Mouse (Mus musculus): ENCODE results near the gene Pde9a. TPM values are rescaled to one million over a fixed set of nuclear protein-coding genes. Genes with fewer than 3 reads are reported as not detected.

Pde9a gene
- total and polyA plus RNA-seq, 3 experiments = 0.56 TPM; not detected in 2

GRCm38 (mm10) chr17:31521948-31522347, 135.9 kb downstream of the Pde9a start:
- Histone ChIP-seq H3K27ac (ENCODE audit: control insufficient read depth, low read depth, low read length) (no peak overlapping the region), H3K79me2 (ENCODE audit: control insufficient read depth, insufficient read depth, low read length, poor library complexity) (peaks cover 2% of the 10 kb centered on the region; the same call in 1 of the 2 replicates), H3K27me3 (ENCODE audit: control insufficient read depth in 1 of 2, insufficient read depth in 2 of 2, low read length in 2 of 2) (no peaks in the 10 kb centered on the region), H3K4me3 (ENCODE audit: control insufficient read depth in 1 of 2, insufficient read depth in 1 of 2, low read depth in 2 of 2, low read length in 2 of 2) (no peak overlapping the region), H3K9ac (ENCODE audit: control insufficient read depth, low read depth, low read length, poor library complexity, severe bottlenecking) (no peak overlapping the region), H3K9me3 (replicated peaks; ENCODE audit: insufficient read depth, low read length) (no peaks in the 10 kb centered on the region), H3K4me1 (ENCODE audit: control insufficient read depth in 1 of 2, insufficient read depth in 2 of 2, low read length in 2 of 2) (no peaks in the 10 kb centered on the region), H3K36me3 (ENCODE audit: control insufficient read depth in 1 of 2, insufficient read depth in 2 of 2, low read length in 2 of 2) (peaks cover 1 to 3% of the 10 kb centered on the region in 2 experiments; a peak in 2 of 4 replicates)
- DNase-seq (ENCODE audit: low read depth, low spot score) = no peak
- no peak for TF ChIP-seq UBTF (IDR thresholded peaks at IDR 0.05; ENCODE audit: borderline replicate concordance, insufficient read depth, low read depth, low read length)
- TF ChIP-seq RAD21 (IDR thresholded peaks at IDR 0.05; ENCODE audit: low read depth, low read length) = no peak
- no peak for TF ChIP-seq ZNF384 (IDR thresholded peaks at IDR 0.05; ENCODE audit: low read depth, low read length)
- TF ChIP-seq BHLHE40 (IDR thresholded peaks at IDR 0.05; ENCODE audit: borderline replicate concordance, low read depth, low read length) = no peak
- TF ChIP-seq EP300 (IDR thresholded peaks at IDR 0.05; ENCODE audit: low read depth in 1 of 2, low read length in 2 of 2) = no peak
- no peak for TF ChIP-seq ELF1 (IDR thresholded peaks at IDR 0.05; ENCODE audit: low read depth, low read length)
- TF ChIP-seq SIN3A (IDR thresholded peaks at IDR 0.05; ENCODE audit: low read length) = no peak
- TF ChIP-seq USF2 (IDR thresholded peaks at IDR 0.05; ENCODE audit: borderline replicate concordance in 1 of 2, insufficient read depth in 1 of 2, low read depth in 1 of 2, low read length in 2 of 2) = no peak
- TF ChIP-seq SMC3 (IDR thresholded peaks at IDR 0.05; ENCODE audit: low read depth, low read length) = no peak
- no peak for TF ChIP-seq ETS1 (IDR thresholded peaks at IDR 0.05; ENCODE audit: low read depth, low read length)
- TF ChIP-seq MEF2A (IDR thresholded peaks at IDR 0.05; ENCODE audit: extremely low read depth, insufficient replicate concordance, low read depth, low read length, poor library complexity, severe bottlenecking) = no peak
- no peak for TF ChIP-seq GABPA (IDR thresholded peaks at IDR 0.05; ENCODE audit: low read depth, low read length)
- TF ChIP-seq NRF1 (IDR thresholded peaks at IDR 0.05; ENCODE audit: insufficient read depth, low read depth, low read length, poor library complexity, severe bottlenecking) = no peak
- no peak for TF ChIP-seq JUND (IDR thresholded peaks at IDR 0.05; ENCODE audit: low read depth, low read length)
- TF ChIP-seq ZC3H11A (IDR thresholded peaks at IDR 0.05; ENCODE audit: low read depth, low read length) = no peak
- TF ChIP-seq MYC (IDR thresholded peaks at IDR 0.05; ENCODE audit: low read depth, low read length) = no peak
- TF ChIP-seq MAZ (IDR thresholded peaks at IDR 0.05; ENCODE audit: low read depth, low read length) = no peak
- TF ChIP-seq GATA1 (IDR thresholded peaks at IDR 0.05; ENCODE audit: low read depth, low read length) = no peak

- Histone ChIP-seq H3K9me3 (replicated peaks; ENCODE audit: insufficient read depth, low read length) (no peaks in the 10 kb centered on the region), H3K36me3 (ENCODE audit: control insufficient read depth in 1 of 2, insufficient read depth in 2 of 2, low read length in 2 of 2) (peaks cover 1 to 3% of the 10 kb centered on the region in 2 experiments; a peak in 2 of 4 replicates)
Measured at GRCm38 (mm10) chr17:31525114-31525513, 139.1 kb downstream of the Pde9a start.

More at GRCm38 (mm10) chr17:31525114-31525513, 139.1 kb downstream of the Pde9a start:
- Histone ChIP-seq H3K4me1 (ENCODE audit: control insufficient read depth in 1 of 2, insufficient read depth in 2 of 2, low read length in 2 of 2) (no peaks in the 10 kb centered on the region), H3K9ac (ENCODE audit: control insufficient read depth, low read depth, low read length, poor library complexity, severe bottlenecking) (no peak overlapping the region), H3K79me2 (ENCODE audit: control insufficient read depth, insufficient read depth, low read length, poor library complexity) (peaks cover 2% of the 10 kb centered on the region; the same call in 1 of the 2 replicates), H3K4me3 (ENCODE audit: control insufficient read depth in 1 of 2, insufficient read depth in 1 of 2, low read depth in 2 of 2, low read length in 2 of 2) (no peak overlapping the region), H3K27me3 (ENCODE audit: control insufficient read depth in 1 of 2, insufficient read depth in 2 of 2, low read length in 2 of 2) (no peaks in the 10 kb centered on the region), H3K27ac (ENCODE audit: control insufficient read depth, low read depth, low read length) (no peak overlapping the region)
- DNase-seq (ENCODE audit: low read depth, low spot score) = no peak
- no peak for TF ChIP-seq TCF12 (IDR thresholded peaks at IDR 0.05; ENCODE audit: low read depth, low read length)
- TF ChIP-seq USF1 (IDR thresholded peaks at IDR 0.05; ENCODE audit: low read depth, low read length) = no peak
- TF ChIP-seq GABPA (IDR thresholded peaks at IDR 0.05; ENCODE audit: low read depth, low read length) = no peak
- no peak for TF ChIP-seq MYB (IDR thresholded peaks at IDR 0.05; ENCODE audit: low read depth, low read length)
- TF ChIP-seq KAT2A (conservative IDR thresholded peaks at IDR 0.05; ENCODE audit: low read depth, low read length) = no peak
- no peak for TF ChIP-seq E2F4 (IDR thresholded peaks at IDR 0.05; ENCODE audit: borderline replicate concordance, low read depth, low read length)
- no peak for TF ChIP-seq CHD1 (IDR thresholded peaks at IDR 0.05; ENCODE audit: low read depth, low read length)
- no peak for TF ChIP-seq POLR2AphosphoS5 (IDR thresholded peaks at IDR 0.05; ENCODE audit: borderline replicate concordance, low read depth, low read length)
- no peak for TF ChIP-seq GATA1 (IDR thresholded peaks at IDR 0.05; ENCODE audit: low read depth, low read length)
- TF ChIP-seq BHLHE40 (IDR thresholded peaks at IDR 0.05; ENCODE audit: borderline replicate concordance, low read depth, low read length) = no peak
- TF ChIP-seq RAD21 (IDR thresholded peaks at IDR 0.05; ENCODE audit: low read depth, low read length) = no peak
- no peak for TF ChIP-seq ZNF384 (IDR thresholded peaks at IDR 0.05; ENCODE audit: low read depth, low read length)
- no peak for TF ChIP-seq UBTF (IDR thresholded peaks at IDR 0.05; ENCODE audit: borderline replicate concordance, insufficient read depth, low read depth, low read length)
- TF ChIP-seq MYC (IDR thresholded peaks at IDR 0.05; ENCODE audit: low read depth, low read length) = no peak
- no peak for TF ChIP-seq MAX (IDR thresholded peaks at IDR 0.05; ENCODE audit: low read length)
- no peak for TF ChIP-seq SIN3A (IDR thresholded peaks at IDR 0.05; ENCODE audit: low read length)
- no peak for TF ChIP-seq MXI1 (IDR thresholded peaks at IDR 0.05; ENCODE audit: low read depth, low read length)
- TF ChIP-seq EP300 (IDR thresholded peaks at IDR 0.05; ENCODE audit: low read depth in 1 of 2, low read length in 2 of 2) = no peak
- TF ChIP-seq CTCF (IDR thresholded peaks at IDR 0.05 in 2 of 3, conservative IDR thresholded peaks at IDR 0.05 in 1 of 3; ENCODE audit: control insufficient read depth in 1 of 3, insufficient read depth in 1 of 3, low read depth in 2 of 3, low read length in 3 of 3, poor library complexity in 1 of 3, severe bottlenecking in 1 of 3) = no peak
